Mouse (Mus musculus) lung, adult 2 months (tissue): ENCODE measurements around the gene Ccnjl. TPM values are rescaled to one million over a fixed set of nuclear protein-coding genes. Genes with fewer than 3 reads are reported as not detected.

Source experiments
- DNase-seq: peaks from one replicate; pipeline ENCODE4 v3.0.0; 2022
- H3K4me1 ChIP-seq: fragments of 200-500 bp; 2 replicates; pipeline ENCODE4 v1.6.1; 2011; ENCODE audit warnings: low read length; ENCODE audit not compliant: control insufficient read depth, insufficient read depth
- H3K4me3 ChIP-seq: fragments of 200-500 bp; replicated peaks from 2 replicates; pipeline ENCODE3; 2011; ENCODE audit warnings: low read depth, mild to moderate bottlenecking, control low read depth, low read length; ENCODE audit errors: extremely low read depth
- CTCF ChIP-seq: fragments of 200-500 bp; IDR thresholded peaks from 2 replicates; pipeline ENCODE4 v1.5.1; 2011; ENCODE audit warnings: mild to moderate bottlenecking, low read length, control low read depth; ENCODE audit not compliant: insufficient read depth
- POLR2A ChIP-seq: fragments of 200-500 bp; IDR thresholded peaks from 2 replicates; pipeline ENCODE4 v1.6.1; 2011; ENCODE audit warnings: low read depth, mild to moderate bottlenecking, control low read depth, low read length, borderline replicate concordance; ENCODE audit errors: extremely low read depth
- WGBS: fragments of 180-500 bp; shearing (Covaris S2); methylation state at CpG from one replicate; pipeline ENCODE4 v1.1.7; 2018; 5-methylcytosine and 5-hydroxymethylcytosine counted together
- polyA plus RNA-seq: library from polyadenylated mRNA; depleted of rRNA; stranded (reverse); fragments of >200 nt; gene quantifications from 2 replicates; pipeline ENCODE4 v1.2.3, GENCODE M21; 2012; rRNA removed

The Ccnjl gene
- polyA plus RNA-seq: 3.7 and 3.8 TPM in 2 replicates

GRCm38 (mm10) chr11:43528683-43529499 lies at the start of gene Ccnjl:
Ccnjl (plus strand) TSS chr11:43528784.
- TF ChIP-seq CTCF (no peak), POLR2A (no peak)
- Histone ChIP-seq H3K4me1 (no peaks in the 10 kb centered on the region; the same call in 1 of the 2 replicates), H3K4me3 (peak within 1 kb of the TSS; percentile 75)
- peak; percentile 59 for DNase-seq
- WGBS: under 1% methylated on average over 79 of the region's 79 CpGs

DNA sequence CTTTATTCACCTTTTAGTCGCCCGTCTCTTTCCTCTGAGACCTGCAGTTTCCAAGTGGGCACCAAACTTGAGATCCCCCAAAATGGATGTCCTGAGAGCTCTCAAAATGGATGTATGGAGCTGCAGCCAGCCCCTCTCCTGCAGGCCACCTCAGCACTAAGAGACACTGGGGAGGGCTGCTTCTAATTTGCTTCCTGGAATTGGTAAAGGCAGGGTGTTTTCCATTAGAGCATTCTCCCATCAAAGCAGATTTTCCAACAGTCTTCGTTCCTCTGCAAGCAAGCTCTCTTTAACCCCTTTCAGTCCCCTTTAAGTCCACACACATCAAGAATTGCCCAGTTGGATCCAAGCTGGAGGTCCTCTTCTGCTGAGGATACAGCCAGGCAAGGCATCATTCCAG lies 49.2 kb upstream of the Ccnjl start:
- Histone ChIP-seq H3K4me1 (0 out of 2 replicates have a peak, but pooled peaks cover 5% of the 10 kb centered on the region), H3K4me3 (no peak overlapping the region)
- 82% methylated on average over 3 of the region's 3 CpGs for WGBS
- TF ChIP-seq CTCF: no peak
- no peak for TF ChIP-seq POLR2A
- no peak for DNase-seq

DNA sequence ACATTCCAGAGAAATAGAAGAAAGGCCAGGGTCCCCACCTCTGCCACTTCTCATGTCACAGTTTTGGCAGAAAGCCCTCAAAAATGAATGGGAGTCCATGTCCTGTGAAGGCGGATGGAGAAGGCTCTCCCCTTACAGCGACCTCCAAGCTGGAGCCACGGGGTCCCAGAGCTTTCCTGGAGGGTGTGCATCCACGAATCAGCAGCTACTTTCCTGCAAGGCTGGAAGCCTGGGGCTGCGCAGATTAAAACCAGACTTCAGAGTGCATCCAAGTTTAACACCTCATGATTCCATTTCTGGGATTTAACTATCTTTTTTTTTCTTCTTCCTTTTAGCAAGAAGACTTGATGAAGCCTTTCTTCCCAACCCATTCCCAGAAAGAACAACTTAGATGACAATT lies 48.0 kb upstream of the Ccnjl start:
- 0 out of 2 replicates have a peak, but pooled peaks cover 5% of the 10 kb centered on the region for H3K4me1 ChIP-seq
- H3K4me3 ChIP-seq: no peak overlapping the region
- no peak for DNase-seq
- 28% methylated on average over 5 of the region's 5 CpGs for WGBS
- TF ChIP-seq POLR2A (no peak), CTCF (no peak)

GRCm38 (mm10) chr11:43481672-43482522 lies 46.7 kb upstream of the Ccnjl start:
- 0 out of 2 replicates have a peak, but pooled peaks cover 5% of the 10 kb centered on the region for H3K4me1 ChIP-seq
- TF ChIP-seq CTCF (no peak), POLR2A (no peak)
- peak; percentile 14 for DNase-seq
- H3K4me3 ChIP-seq: no peak overlapping the region
- WGBS: 37% methylated on average over 3 of the region's 3 CpGs

GRCm38 (mm10) chr11:43483122-43483792 lies 45.3 kb upstream of the Ccnjl start:
- no peak overlapping the region for H3K4me3 ChIP-seq
- TF ChIP-seq CTCF (no peak), POLR2A (no peak)
- WGBS: 27% methylated on average over 6 of the region's 6 CpGs
- H3K4me1 ChIP-seq: 0 out of 2 replicates have a peak, but pooled peaks cover 5% of the 10 kb centered on the region
- DNase-seq: no peak

DNA sequence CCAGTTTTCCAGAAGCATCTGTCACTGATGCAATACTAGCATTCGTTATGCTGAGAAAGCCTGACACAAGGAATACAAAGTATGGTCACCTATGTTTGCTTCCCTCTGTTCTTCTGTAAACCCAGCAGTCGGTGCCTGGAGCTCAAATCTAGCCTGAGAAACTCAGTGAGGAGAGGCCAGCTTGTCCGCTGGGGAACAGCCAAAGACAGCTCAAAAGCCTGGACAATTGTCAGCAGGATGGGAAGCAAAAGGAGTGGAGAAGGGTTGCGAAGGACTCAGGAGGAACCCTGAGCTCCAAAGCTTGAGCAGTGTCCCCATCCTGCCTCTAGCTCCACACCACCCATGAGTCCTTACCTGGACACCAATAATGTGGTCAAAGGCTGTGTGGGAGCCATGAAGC lies 44.5 kb upstream of the Ccnjl start:
- Histone ChIP-seq H3K4me3 (no peak overlapping the region), H3K4me1 (0 out of 2 replicates have a peak, but pooled peaks cover 5% of the 10 kb centered on the region)
- DNase-seq: no peak
- no peak for TF ChIP-seq CTCF
- no peak for TF ChIP-seq POLR2A
- 60% methylated on average over 4 of the region's 4 CpGs for WGBS

DNA sequence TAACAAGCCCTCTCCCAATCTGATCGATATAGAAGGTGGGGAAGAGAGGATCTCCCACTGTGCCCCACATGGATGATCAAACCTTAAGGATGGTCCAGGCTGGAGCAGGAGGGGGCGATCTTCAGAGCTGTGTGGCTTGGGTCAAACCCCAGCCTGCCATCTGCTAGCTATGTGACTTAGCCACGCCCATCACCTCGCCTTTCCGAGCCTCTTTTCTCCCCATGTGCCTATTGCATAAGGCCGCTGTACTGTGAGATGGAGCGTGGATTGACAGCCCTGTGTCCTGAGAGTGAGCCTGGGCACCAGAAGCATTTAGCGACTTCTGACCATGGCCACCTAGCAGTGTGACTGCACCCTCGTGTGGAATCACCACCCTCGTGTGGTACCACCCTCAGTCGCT lies 43.9 kb upstream of the Ccnjl start:
- 50% methylated on average over 11 of the region's 11 CpGs for WGBS
- no peak overlapping the region for H3K4me3 ChIP-seq
- 0 out of 2 replicates have a peak, but pooled peaks cover 5% of the 10 kb centered on the region for H3K4me1 ChIP-seq
- no peak for DNase-seq
- TF ChIP-seq POLR2A (no peak), CTCF (no peak)

GRCm38 (mm10) chr11:43485855-43486254 lies 42.7 kb upstream of the Ccnjl start:
- 82% methylated on average over 9 of the region's 9 CpGs for WGBS
- Histone ChIP-seq H3K4me1 (0 out of 2 replicates have a peak, but pooled peaks cover 5% of the 10 kb centered on the region), H3K4me3 (no peak overlapping the region)
- TF ChIP-seq POLR2A: no peak
- no peak for TF ChIP-seq CTCF
- no peak for DNase-seq

- Histone ChIP-seq H3K4me1 (no peaks in the 10 kb centered on the region), H3K4me3 (no peak overlapping the region)
- peak; percentile 79 for DNase-seq
- WGBS: 31% methylated on average over 7 of the region's 7 CpGs
- TF ChIP-seq POLR2A: no peak
- TF ChIP-seq CTCF: peak; percentile 91
Measured at GRCm38 (mm10) chr11:43492663-43493062, 35.9 kb upstream of the Ccnjl start.
